Mouse (Mus musculus) C2C12 (cell line): ENCODE results near the gene Gosr1.

Source experiments
- CEBPB ChIP-seq: IDR thresholded peaks from one replicate; pipeline ENCODE4 v1.6.1; 2011; ENCODE audit warnings: low read depth, mild to moderate bottlenecking, control low read depth, moderate library complexity
- CTCF ChIP-seq: IDR thresholded peaks from one replicate; pipeline ENCODE4 v1.5.1; 2011; ENCODE audit not compliant: control insufficient read depth, insufficient read depth, insufficient read length
- MYOG ChIP-seq: IDR thresholded peaks from one replicate; pipeline ENCODE4 v1.6.1; 2011; ENCODE audit not compliant: control insufficient read depth, insufficient read length; ENCODE audit errors: extremely low read depth
- USF1 ChIP-seq: IDR thresholded peaks from one replicate; pipeline ENCODE4 v1.6.1; 2011; ENCODE audit warnings: low read depth, mild to moderate bottlenecking, control low read depth, moderate library complexity

DNA sequence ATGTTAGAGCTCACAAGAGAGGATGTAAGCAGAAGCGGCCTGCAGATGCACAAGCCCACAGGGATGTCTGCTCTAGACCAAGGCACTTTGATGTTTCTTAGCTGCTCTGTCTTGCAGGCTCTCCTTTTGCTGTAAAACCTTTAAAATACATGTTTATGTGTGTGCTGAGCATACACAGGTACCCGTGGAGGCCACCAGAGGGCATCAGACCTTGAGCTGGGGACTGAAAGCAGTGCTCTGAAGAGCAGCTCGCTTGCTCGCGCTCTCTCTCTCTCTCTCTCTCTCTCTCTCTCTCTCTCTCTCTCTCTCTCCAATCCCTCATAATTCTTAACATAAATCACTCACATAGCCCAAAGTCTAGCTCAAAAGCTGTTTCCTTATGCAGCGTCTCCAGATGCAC, 24.3 kb downstream of the Gosr1 start:
- TF ChIP-seq USF1 (no peak), CTCF (no peak), MYOG (no peak), CEBPB (no peak)
